Mouse (Mus musculus) stomach, postnatal 0 days (tissue): ENCODE measurements around the gene Slc6a11.

Experiments used
- CTCF ChIP-seq: IDR thresholded peaks from 2 replicates; pipeline ENCODE4 v1.5.1; 2016; ENCODE audit warnings: antibody characterized with exemption, low read depth, mild to moderate bottlenecking, moderate library complexity
- EP300 ChIP-seq: optimal IDR thresholded peaks from 2 replicates; pipeline ENCODE3; 2016; ENCODE audit warnings: antibody characterized with exemption

- TF ChIP-seq CTCF (no peak), EP300 (no peak)
Measured at GRCm38 (mm10) chr6:114290184-114290583, 159.1 kb downstream of the Slc6a11 start.
